Mouse (Mus musculus): ENCODE results near the gene Itga9.

Itga9 gene

DNA sequence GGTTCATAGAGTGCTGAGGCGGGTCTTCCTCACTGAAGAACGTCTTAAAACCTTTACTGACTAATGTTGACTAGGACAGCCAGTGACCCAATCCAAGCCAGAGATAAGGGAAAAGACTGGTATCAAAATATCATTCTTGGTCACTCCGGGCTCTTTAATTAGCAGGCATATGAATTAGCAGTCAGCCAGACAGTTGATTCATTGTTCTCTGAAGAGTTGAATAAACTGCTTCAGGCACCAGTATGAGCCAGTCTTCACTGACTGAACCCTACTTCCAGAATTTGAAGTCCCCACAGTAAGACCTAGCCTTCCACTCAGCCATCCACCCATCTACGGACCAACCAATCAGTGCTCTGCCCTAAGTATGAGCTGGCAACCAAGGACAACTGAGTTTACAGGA is 163.9 kb downstream of the Itga9 start:
- no peak for DNase-seq (ENCODE audit: low read depth, low spot score)

DNA sequence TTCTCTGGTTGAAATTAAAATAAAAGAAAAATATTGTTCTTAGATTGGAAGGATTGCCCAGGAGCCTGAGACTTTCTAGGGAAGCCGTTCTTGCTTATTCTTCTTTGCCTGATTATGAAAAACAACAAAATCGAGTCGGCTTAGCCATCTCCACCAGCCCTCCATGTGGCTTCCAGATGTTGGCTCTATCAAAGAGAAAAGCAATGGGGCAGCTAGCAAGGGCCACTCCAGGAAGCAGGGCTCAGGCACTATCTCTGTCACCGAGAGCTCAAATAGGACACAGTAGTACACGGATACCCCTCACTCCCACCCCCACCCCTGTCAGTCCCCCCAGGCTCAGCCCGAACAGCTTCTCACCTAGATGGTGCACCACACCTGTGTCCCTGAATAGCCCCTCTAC is 168.2 kb downstream of the Itga9 start:
- DNase-seq (ENCODE audit: low read depth, low spot score) = no peak

DNA sequence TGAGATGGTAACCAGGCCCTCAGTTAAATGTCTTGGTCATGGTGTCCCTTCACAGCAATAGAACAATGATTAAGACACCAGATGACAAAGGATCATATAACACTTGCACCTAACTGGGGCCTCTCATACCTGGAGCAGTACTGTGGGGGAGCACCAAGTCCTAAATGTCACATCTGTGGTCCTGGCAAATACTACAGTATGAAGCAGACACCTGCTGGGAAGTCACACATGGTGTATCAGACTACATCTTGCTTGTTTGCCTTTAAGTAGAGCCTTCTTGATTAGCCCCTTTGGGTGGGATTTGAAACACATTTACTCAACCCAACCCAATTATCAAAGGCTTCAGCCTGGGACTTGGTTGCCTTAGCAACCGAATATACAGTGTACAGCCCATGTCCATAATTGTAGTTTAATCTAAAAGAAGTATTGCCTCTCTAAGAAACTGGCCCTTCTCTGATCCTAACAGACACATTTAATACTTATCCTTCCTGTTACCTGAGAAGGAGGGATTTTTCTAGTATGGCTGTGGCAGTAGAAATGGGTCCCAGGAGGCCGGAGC is 170.5 kb downstream of the Itga9 start:
- DNase-seq (ENCODE audit: low read depth, low spot score) = no peak

DNA sequence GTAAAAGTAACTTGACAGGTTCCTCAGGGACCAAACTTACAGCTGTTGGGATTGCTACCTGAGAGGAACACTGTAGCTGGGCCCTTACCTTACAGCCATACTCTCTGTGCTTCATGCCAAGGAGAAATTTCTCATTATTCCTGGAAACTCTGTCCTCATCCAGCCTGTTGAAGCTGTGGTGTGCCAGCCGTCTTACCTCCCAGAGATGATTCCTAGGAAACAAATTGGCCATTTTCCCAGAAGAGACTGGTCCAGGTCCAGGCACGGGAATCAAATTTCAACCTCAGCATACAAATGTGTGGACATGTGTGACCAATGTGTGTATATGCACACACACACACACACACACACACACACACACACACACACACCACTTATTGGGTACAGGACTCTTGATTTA is 172.1 kb downstream of the Itga9 start:
- DNase-seq (ENCODE audit: low read depth, low spot score) = no peak

DNA sequence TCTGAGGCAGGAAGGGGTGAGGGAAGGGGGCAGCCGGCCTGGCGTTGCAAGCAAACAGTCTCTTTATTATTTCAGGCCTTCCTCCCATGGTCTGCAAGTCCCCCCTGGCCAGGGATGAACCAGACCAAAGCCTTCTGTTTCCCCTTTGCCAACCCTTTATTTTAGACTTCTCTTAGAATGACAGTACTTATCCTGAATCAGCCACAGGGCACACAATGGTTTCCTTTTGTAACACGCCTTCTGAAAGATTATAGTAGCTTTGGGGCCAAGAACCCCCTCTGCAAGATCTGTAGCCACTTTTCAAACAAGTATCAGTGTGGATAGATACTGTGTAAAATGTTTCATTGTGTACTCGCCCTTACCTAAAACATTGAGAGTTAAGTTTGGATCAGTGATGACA is 178.1 kb downstream of the Itga9 start:
- no peak for DNase-seq (ENCODE audit: low read depth, low spot score)

DNA sequence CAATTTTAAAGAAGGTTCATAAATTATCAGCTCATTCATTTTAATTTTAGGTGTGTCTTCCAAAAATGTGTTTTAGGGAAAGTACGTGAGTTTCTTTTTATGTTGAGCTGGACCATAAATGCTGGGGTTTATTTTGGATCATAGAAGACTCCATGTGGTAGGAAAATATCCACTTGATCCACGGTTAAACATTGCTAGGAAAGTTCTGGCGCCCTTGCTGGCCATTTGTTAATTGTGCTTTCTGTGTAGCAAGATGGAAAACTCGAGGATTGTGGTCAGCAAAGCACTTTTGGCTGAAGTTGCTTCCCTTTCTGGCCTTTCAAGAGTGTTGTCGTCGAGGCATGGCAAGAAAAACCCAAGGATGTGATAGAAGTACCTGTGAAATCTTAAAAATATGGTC is 179.3 kb downstream of the Itga9 start:
- DNase-seq (ENCODE audit: low read depth, low spot score) = no peak

DNA sequence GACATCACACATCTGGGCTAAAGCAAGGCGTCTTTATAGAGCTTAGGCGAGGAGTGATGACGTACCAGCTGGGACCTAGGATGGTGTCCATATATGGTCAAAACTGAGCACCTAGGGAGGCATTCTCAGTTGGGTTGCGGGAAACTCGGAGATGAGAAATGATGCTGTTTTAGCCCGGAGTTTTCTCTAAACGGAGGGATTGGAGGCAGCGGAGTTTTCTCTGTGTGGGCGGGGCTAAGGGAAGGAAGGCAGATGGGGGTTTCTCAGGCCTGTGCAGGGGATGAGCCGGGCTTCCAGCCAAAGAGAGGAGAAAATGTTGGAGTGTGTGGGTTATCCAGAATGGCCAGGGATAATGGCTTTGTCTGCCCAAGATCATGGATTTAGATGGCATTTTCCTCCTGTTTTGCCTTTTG is 182.4 kb downstream of the Itga9 start:
- DNase-seq (ENCODE audit: low read depth, low spot score) = no peak

DNA sequence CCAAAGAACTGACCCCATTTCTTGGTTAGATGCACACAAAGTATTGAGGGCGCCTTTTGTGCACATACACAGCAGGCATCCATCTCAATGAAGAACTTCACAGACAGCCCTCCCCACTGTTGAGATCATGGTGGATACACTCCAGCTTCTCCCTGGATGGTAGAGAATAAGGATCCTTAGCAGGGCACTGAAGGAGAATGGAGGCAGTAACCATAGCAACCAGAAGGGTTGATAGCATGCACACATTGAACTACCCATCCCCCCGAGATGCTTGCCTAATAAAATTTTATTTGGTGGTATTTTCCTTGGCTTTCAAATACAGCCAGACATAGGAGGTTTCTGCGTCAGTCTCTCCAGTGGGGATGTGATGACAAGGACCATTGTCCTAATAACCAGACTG is 184.7 kb downstream of the Itga9 start:
- DNase-seq (ENCODE audit: low read depth, low spot score) = no peak

DNA sequence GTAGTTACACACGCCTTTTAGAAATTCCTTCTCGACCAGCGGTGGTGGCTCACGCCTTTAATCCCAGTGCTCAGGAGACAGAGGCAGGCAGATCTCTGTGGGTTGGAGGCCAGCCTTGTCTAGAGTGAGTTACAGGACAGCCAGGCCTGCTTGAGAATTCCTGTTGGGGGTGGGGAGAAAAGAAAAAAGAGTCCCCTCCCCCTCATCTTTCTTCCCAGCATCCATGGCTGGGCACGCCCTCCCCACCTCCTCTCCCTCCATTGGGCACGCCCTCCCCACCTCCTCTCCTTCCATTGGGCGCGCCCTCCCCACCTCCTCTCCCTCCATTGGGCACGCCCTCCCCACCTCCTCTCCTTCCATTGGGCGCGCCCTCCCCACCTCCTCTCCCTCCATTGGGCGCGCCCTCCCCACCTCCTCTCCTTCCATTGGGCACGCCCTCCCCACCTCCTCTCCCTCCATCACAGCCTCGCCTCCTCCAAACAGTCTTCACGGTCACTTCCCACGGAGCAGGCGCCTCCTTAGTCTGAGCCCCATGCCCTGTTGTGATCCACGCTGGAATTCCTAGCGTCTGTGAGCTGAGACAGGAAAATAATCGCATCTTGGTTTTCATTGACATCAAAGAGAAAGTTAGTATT is 186.8 kb downstream of the Itga9 start:
- DNase-seq (ENCODE audit: low read depth, low spot score) = no peak

DNA sequence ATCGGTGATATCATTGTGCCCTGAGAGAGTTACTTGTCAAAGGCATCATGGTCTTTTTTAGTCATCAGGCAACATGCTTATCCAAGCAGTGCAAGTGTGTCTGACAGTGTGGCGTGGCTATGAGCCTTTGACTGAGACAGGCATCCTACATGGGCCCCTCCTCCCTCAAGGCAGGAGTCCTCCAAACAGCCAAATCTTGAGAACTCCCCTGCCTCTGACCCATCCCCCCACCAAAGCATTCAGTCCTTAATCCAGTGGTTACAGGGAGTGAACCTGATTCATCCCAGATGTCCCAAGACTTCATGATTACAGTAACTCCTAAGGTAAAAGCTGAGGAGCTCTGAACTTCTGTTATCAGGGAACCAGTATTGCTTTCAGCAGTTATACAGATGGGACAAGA is 188.2 kb downstream of the Itga9 start:
- no peak for DNase-seq (ENCODE audit: low read depth, low spot score)

DNA sequence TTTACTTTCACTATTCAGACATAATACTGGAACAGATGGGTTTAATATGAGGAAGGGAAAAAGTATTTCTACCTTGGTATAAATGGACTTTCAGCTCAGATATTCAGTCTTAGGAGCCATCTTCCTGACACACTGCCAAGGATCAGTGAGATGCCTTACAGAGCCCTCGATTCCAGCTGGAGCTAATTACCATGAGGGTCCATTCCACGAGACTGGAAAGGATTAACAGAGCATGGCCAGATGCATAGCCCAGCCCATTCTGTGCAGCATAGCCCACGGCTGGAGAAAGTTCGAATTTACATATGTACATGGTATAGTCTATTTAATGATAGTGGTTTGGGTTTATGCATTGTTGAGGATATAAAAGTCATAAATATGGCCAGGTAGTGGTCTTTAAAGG is 188.8 kb downstream of the Itga9 start:
- DNase-seq (ENCODE audit: low read depth, low spot score) = no peak

DNA sequence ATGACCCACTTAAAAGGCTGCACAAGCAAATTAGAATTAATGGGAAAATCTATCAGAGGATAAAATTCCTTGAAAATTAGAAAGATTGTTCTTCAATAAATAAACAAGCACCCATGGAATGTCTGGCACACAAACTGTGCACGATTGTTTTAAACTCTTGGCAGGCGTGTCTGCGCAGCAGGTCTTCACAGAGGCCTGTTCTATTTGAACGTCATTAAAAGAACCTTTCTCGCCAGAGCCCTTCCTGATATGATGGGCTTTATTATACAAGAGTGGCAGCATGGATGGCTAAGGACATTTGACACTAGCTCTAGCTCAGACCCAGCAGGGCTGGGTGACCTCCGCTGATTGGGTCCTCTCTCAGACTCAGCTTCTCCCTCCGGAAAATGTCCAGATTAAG is 192.6 kb downstream of the Itga9 start:
- DNase-seq (ENCODE audit: low read depth, low spot score) = no peak

DNA sequence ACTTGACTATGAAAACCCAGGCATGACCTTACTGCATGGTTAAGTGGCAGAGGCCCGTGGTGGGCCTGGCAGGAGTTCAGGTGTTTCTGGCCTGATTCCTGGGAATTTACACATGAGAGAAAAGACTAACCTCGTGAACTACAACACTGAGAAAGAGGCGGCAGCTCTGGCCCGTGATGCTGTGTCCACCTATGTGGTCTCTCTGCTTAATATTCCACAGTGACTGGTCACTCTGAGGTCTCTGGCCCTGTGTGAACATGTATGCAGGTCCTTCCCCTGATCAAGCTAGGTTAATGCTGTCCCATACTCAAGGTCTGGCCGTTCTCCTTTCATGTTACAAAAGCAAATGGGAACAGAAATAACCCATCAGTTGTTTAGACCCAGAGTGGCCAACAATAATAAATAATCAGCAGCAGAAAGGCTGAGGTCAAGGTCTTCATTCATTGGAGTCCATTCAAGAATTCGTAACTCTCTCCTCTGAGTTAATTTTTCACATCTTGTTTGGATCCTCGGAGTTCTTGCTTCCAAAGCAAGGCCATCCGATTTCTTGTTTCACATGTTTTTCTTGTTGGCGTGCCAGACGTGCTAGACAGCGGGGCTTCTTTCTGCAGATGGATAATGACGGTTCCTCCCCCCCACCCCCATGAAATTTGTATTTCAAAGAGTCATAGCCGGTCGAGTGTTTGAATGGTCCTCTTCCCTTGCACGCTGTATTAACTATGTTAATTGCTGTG is 194.9 kb downstream of the Itga9 start:
- no peak for DNase-seq (ENCODE audit: low read depth, low spot score)

DNA sequence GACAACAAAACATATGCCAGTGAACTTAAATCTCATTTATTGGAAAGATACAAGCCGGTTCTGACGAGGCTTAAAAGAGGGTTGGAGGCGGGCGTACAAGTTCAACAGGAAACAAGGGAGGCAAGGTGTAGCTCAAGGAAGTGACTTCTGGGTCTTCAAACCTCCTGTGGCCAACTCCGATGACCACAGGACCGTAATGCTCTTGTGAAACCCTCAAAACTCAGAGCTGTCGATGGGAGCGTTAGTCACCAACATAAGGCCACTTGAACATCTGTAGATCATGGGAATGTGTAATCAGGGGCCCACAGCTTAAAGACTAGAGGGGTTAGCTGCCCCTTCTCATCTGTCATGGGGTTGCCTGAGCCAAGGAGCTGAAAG is 195.4 kb downstream of the Itga9 start:
- DNase-seq (ENCODE audit: low read depth, low spot score) = no peak

DNA sequence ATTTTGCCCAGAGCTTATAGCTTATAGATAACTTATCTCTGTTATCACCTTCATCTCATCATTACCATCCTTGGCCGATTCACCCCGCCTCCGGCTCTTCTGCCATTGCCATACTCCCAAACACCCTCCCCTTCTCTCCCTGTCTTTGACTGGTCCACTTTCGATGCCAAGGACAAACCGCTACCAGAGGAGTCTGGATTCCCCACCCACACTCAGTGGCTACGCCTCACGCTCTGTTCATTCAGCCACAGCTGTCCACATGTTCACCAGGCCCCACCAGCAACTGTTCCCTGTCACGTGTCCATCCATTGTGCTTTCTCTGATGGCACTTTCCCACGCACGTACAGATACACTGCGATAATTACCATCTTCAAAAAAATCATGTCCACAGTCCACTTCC is 195.9 kb downstream of the Itga9 start:
- DNase-seq (ENCODE audit: low read depth, low spot score) = no peak

DNA sequence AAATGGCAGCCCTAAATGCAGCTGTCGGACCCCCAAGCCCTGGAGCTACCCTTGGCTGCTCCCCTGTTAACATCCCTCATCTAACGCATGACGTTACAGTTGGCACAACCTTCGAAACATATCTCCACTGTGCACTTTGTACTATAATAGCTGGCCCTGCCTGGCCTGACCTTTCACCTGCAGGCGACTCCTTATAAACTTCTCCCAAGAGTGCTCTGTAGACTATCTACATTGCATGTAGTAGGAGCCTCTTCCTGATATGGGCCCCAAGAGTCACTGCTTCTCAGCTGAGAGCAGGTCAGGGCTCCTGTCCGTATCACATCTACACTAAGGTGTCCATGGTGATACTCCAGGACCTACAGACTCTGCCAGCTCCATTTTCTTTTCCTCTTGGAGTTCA is 199.2 kb downstream of the Itga9 start:
- DNase-seq (ENCODE audit: low read depth, low spot score) = no peak

DNA sequence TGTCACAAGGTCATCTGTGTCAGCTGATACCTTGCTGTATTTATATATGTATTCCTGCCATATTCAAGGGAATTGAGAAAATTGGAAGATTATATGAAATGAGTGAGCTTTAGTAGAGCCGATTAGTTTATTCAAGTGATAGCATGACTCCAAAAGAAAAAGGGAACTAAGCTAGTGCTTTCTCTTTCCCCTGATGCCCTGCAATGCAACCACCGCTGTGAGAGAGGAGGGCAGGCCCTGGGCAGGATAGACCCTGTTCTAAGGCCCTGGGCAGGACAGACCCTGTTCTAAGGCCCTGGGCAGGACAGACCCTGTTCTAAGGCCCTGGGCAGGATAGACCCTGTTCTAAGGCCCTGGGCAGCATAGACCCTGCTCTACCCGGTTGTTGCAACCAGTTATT is 201.2 kb downstream of the Itga9 start:
- DNase-seq (ENCODE audit: low read depth, low spot score) = no peak

DNA sequence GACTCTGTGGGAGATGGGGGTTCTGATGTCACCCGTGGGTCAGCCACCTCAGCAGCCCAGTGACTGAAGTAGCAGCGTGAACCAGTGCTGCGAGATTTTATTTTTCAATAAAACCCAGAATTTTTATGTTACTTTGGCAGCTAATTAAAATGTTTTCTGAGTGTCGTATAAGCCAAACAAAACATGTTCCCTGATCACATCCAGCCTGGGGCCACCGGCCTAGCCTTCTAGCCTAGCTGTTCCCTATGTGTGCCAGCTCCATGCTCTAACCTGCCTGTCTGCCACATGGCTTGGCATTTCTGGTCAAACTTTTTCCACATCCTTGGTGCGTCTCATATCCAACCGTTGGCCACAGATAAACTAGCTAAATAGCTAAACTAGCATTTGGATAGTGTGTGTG is 205.7 kb downstream of the Itga9 start:
- no peak for DNase-seq (ENCODE audit: low read depth, low spot score)

DNA sequence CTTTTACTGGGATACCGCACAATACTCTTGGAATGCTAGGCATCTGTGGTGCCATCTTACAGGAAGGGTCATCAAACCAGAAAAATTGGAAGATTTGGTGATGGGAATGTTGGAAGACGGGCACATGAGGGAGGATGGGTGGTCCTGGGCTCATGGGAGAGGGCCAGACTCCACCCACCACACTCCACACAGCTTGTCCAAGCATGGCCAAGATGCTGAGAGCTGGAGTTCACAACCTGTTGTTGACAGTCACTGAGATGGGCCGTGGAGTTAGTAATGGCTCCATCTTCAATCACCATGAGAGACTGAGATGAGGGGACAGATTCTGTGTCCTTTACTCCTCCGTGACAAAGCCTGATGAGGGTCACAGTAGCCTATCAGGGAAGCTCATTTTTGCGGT is 207.0 kb downstream of the Itga9 start:
- no peak for DNase-seq (ENCODE audit: low read depth, low spot score)

DNA sequence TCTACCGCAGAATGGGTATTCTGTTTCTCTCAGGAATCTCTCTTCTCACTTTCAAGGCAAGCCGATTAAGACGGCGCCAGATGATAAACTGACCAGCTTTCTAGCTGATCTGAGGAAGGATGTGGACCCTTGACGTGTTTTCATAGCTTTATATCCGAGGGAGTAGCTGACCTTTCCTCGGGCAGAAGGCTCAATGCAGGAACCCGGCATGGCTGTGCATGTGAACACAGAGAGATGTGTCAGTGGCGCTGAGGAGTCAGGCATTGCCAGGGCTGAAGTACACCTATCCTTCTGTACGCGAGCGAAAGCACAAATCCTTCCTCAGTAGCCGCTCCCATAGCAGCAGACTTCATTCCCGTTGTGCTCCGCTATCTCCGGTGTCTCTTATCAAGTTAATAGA is 207.6 kb downstream of the Itga9 start:
- no peak for DNase-seq (ENCODE audit: low read depth, low spot score)

DNA sequence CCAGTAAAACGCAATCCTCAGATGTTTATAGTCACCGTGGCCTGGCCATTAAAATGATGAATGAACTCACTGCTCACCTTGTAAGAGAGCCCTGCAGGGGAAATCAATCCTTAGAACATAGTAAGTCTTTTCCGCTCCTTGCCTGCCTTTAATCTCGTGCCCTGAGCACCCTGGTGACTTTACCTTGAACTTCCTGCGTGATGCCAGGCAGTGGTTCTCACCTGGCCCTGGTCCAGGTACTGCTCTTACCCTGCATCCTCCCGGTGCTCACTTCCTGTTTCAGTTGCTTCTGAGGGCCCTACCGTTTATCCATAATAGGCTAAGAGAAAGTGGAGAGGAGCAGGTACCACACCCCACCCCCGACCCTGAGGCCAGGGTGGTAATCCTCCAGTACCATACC is 208.0 kb downstream of the Itga9 start:
- no peak for DNase-seq (ENCODE audit: low read depth, low spot score)

DNA sequence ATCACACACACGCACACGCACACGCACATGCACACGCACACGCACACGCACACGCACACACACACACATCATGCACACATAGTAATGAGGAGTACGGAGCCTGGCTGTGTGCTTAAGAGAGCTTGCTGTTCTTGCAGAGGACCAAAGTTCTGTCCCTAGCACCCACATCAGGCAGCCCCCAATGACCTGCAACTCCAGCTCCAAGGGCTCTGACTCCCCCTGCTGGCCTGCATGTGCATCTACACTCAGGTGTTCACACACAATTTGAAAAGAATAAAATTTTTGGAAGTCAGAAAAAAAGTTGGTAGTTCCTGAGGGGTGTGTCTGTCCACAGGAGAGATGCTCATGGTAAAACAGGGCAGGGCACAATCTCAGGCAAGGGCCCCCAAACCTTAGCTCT is 209.1 kb downstream of the Itga9 start:
- DNase-seq (ENCODE audit: low read depth, low spot score) = no peak

DNA sequence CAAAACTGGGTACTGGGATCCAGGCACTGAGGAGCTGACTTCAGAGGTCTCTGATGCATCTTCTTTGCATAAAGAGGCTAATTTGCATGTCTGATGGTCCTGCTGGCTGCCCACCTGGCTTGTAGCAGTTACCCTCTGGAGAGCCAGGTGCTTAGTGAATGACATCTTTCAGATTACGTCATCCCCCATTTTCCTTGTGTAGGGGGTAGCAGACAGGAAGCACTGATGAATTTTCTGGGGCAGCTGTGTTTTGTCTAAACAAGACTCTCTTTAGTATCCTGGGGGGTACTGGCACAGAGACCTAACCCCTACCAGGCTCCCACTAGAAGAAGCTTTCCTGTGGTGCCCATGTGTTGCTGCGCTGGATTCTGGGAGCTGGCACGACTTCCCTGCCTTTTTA is 212.0 kb downstream of the Itga9 start:
- no peak for DNase-seq (ENCODE audit: low read depth, low spot score)

Data from brain, embryonic 18.5 days (tissue).